In genomic region chr19:40722137-40723038, GRCm38 (mm10) we compare ENCODE assay signal across 9 mouse cellular contexts. TPM values are rescaled to one million over a fixed set of nuclear protein-coding genes. Genes with fewer than 3 reads are reported as not detected.
DNase-seq lines count a peak whose midpoint lies in the region; ATAC-seq lines count a peak whose summit lies in the region.
"Had no signal": no experiment of that assay in that cellular context is flagged by ENCODE, and none has a peak within 500 bp of the region (broad histone marks: within the 10 kb centered on the region; RNA-seq: fewer than 3 reads in every experiment).

No protein-coding gene starts in this region.

- H3K9me3 ChIP-seq in hindbrain, embryonic 15.5 days: no peaks in the 10 kb centered on the region
- H3K9me3 ChIP-seq in midbrain, embryonic 14.5 days (ENCODE audit: control insufficient read depth, low read length): no peaks in the 10 kb centered on the region

- ATAC-seq in erythroid progenitor cell, adult 5-6 weeks (replicated peaks; ENCODE audit: low FRiP score, poor library complexity, severe bottlenecking): peak; percentile 55; the same call in 1 of the 2 replicates
- ATAC-seq in hindbrain, embryonic 15.5 days (ENCODE audit: low FRiP score, low read depth): peak; percentile 89
- peak; percentile 79 for ATAC-seq in midbrain, embryonic 14.5 days (ENCODE audit: low FRiP score, low TSS enrichment)

- WGBS in hindbrain, embryonic 15.5 days: 59% methylated on average over 11 of the region's 11 CpGs
- 57% methylated on average over 11 of the region's 11 CpGs for WGBS in midbrain, embryonic 14.5 days

- intact Hi-C loops in left cerebral cortex, postnatal 10 days (cut with DNase I): loop anchor here (5.0 kb wide), 1 partner anchor 110 kb away; the partner anchor contains the start of genes Entpd1 and Tctn3

- H3K4me1 ChIP-seq in hindbrain, embryonic 15.5 days (replicated peaks): 0 out of 2 replicates have a peak, but pooled peaks cover 6% of the 10 kb centered on the region
- no peaks in the 10 kb centered on the region for H3K4me1 ChIP-seq in midbrain, embryonic 14.5 days (ENCODE audit: control insufficient read depth, insufficient read depth, low read length)

- H3K27ac ChIP-seq in hindbrain, embryonic 15.5 days (replicated peaks): 0 out of 2 replicates have a peak overlapping the region, but pooled peaks have one; percentile 1
- no peak overlapping the region for H3K27ac ChIP-seq in midbrain, embryonic 14.5 days (replicated peaks; ENCODE audit: low read depth, low read length)
- H3K27ac ChIP-seq: macrophage had no signal

- no peak overlapping the region for H3K9ac ChIP-seq in hindbrain, embryonic 15.5 days
- H3K9ac ChIP-seq in midbrain, embryonic 14.5 days (replicated peaks; ENCODE audit: low read length): no peak overlapping the region

- no peak overlapping the region for H3K4me2 ChIP-seq in hindbrain, embryonic 15.5 days
- no peak overlapping the region for H3K4me2 ChIP-seq in midbrain, embryonic 14.5 days (ENCODE audit: low read length)

- DNase-seq in ovary, postnatal 14 days (ENCODE audit: low spot score): peak; percentile 46
- DNase-seq in ovary, adult 18-20 months (ENCODE audit: low spot score): no peak
- peak; percentile 5 for DNase-seq in c-Kit-negative CD71-positive TER-119-positive erythroid progenitor cells, embryonic 14.5 days (ENCODE audit: low read depth, low spot score)
- DNase-seq in left cerebral cortex, postnatal 10 days (ENCODE audit: extremely low spot score in 1 of 2, low spot score in 2 of 2): peak; percentile 60 to 69
- peak; percentile 87 for DNase-seq in midbrain, embryonic 14.5 days
- DNase-seq in splenic B cell, adult 2 months (ENCODE audit: low read depth, low spot score): peak; percentile 83

- no peak overlapping the region for H3K4me3 ChIP-seq in hindbrain, embryonic 15.5 days
- H3K4me3 ChIP-seq in midbrain, embryonic 14.5 days (replicated peaks; ENCODE audit: low read depth, low read length): no peak overlapping the region

- H3K27me3 ChIP-seq in hindbrain, embryonic 15.5 days: no peaks in the 10 kb centered on the region
- H3K27me3 ChIP-seq in midbrain, embryonic 14.5 days (ENCODE audit: control insufficient read depth, insufficient read depth, low read length): no peaks in the 10 kb centered on the region
- no peaks in the 10 kb centered on the region for H3K27me3 ChIP-seq in splenic B cell, adult 2 months (ENCODE audit: control insufficient read depth, insufficient read depth, low read length, poor library complexity, severe bottlenecking)

- no peaks in the 10 kb centered on the region for H3K36me3 ChIP-seq in hindbrain, embryonic 15.5 days
- H3K36me3 ChIP-seq in midbrain, embryonic 14.5 days (ENCODE audit: control insufficient read depth, insufficient read depth, low read length): no peaks in the 10 kb centered on the region
- H3K36me3 ChIP-seq in splenic B cell, adult 2 months (ENCODE audit: control insufficient read depth, insufficient read depth, low read length, poor library complexity, severe bottlenecking): no peaks in the 10 kb centered on the region; the same call in 1 of the 2 replicates

RNA-seq across cellular contexts. Expression of gene Cc2d2b, which starts 26.2 kb away (rescaled TPM):
- not detected in 2 replicates for total RNA-seq in erythroid progenitor cell, adult 5-6 weeks (2015; ENCODE audit: low replicate concordance)
- total RNA-seq in erythroid progenitor cell, adult 5-6 weeks (2017; ENCODE audit: low replicate concordance): 3.0 TPM in 1 of 2 replicates, not detected in the other
- polyA plus RNA-seq in hindbrain, embryonic 15.5 days (2015; fragmentation: Nextera tagmentation; extraction: Ambion mirVana): 0.07 and 0.18 TPM in 2 replicates
- 1 to 10 TPM in 1 of 2 experiments, under 1 TPM in 1; 0.43 to 1.4 TPM for total RNA-seq in left cerebral cortex, postnatal 10 days (2021)
- 0.26 and 0.32 TPM in 2 replicates for polyA plus RNA-seq in midbrain, embryonic 14.5 days (2014; fragmentation: Nextera tagmentation; extraction: Ambion mirVana)
- polyA plus RNA-seq: macrophage had no signal
